Mouse (Mus musculus) liver (tissue): ENCODE results near the gene Tmprss9.

Experiments
- DNase-seq: peaks from one replicate; pipeline ENCODE4 v3.0.0-alpha.2; 2020; ENCODE audit warnings: mixed read lengths

Tmprss9 gene

DNA sequence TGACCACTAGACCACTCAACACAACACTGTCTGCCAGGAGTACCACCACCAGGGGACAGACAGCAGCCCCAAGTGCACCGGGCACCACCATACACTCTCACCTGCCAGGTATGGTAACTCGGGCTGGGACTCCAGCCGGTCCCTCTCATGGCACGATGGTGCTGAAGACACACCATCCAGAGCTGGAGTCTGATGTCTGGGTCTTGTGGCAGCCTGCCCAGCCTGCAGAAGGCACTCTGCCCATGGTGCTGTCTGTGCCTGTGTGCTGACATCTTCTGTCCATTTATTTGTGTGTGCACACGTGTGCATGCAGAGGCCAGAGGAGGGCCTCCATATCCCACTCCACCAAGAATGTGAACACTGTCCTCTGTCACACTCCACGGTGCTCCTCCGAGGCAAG, 23.5 kb downstream of the Tmprss9 start:
- no peak for DNase-seq

DNA sequence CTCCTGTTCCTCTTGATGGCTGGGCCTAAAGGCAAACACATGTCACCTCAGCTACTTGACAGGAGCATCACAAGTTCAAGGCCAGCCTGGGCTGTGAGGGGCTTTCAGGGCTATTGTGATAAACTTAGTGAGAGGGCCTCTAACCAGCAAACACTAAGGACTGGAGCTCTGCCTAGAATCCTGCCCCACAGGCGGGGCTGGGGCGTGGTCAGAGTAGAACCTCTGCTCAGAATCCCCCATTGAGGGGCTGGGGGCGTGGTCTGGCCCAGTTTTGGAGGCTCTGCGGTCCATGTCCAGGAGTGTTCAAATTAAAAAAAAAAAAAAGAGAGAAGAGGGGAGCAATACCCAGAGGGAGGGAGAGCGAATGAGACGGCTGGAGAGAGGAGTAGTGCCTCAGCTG, 24.0 kb downstream of the Tmprss9 start:
- no peak for DNase-seq

GRCm38 (mm10) chr10:80896581-80897485, 25.2 kb downstream of the Tmprss9 start:
- DNase-seq: no peak

GRCm38 (mm10) chr10:80897861-80898510, 26.3 kb downstream of the Tmprss9 start:
- peak; percentile 37 for DNase-seq

- no peak for DNase-seq
Observed at GRCm38 (mm10) chr10:80899074-80899473, 27.4 kb downstream of the Tmprss9 start.

DNA sequence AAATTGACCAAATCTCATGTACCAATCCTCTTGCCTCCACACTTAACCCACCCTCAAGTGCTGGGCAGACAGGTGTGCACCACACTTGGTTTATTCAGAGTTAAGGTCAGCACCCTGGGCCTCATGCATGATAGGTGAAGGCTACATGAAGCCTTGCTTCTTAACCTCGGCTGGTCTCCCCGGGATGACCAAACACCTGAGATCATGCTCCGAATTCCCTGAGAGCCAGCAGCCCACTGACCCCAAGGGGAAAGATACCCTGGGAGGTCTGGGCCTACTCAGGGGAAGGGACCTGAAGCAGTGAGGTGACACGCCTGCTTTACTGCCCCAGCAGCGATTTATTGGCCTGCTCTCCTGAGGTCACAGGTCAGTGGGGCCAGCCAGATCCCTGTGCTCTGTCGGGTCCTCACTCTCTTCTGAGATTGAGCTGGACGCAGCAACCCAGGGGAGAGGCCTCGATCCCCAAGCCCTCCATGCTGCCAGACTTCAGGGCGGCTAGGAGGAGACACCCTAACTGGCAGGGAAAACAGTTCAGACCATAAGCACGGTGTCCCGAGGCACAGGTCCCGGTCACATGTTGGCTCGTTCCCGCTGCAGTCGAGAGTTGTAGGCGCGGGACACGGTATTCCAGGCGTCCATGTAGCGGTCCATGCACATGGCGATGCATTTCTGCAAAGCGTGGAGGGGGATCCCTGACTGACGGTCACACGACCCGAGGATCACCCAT, 28.1 kb downstream of the Tmprss9 start:
- no peak for DNase-seq

DNA sequence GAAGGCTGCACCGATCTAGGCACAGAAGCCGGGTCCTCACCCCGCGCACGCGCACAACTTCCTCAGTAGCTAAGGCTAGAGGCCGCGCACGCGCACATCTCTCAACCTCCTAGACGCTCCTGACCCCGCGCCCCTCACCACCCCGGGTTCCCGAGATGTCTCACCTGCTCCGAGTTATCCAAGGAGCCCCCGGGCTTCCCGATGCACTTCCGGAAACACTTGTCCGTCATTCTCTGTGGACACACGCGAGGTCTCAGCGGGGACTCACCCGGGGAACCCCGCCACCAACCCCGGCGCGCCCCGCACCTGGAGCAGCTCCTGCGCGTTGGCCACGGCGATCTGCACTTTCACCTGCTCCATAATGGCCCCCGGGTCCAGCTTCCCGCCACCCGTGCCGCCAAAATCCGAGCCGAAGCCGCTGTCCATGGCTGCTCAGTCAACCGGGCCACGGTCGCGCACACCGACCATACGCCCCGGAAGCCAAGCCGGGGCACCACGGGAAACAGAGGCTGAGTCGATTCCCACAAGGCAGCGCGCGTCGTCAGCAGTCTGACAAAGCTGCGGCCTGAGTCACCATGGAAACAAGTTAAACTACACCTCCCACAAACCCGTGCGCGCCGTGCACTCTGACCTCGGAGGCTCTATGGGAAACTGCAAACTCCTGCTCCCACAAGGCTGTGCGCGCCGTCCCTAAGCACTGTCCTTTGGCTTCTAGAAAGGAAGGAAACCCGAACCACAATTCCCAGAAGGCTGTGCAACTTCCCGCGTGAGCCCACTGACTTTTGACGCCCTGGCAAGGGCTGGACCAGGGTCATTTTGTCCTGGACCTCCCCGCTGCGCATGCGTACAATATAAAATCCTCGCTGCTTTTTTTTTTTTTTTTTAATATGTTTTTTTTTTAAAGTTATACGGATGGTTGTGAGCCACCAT, 28.9 kb downstream of the Tmprss9 start, which contains the start of gene Timm13:
TSS of gene Timm13 (minus strand) at position 652 of the 930 bp plus-strand sequence.
- DNase-seq: peak; percentile 98

GRCm38 (mm10) chr10:80901409-80902272, 30.0 kb downstream of the Tmprss9 start:
- DNase-seq: no peak

- DNase-seq: no peak
Observed at GRCm38 (mm10) chr10:80902273-80902940, 30.8 kb downstream of the Tmprss9 start.

DNA sequence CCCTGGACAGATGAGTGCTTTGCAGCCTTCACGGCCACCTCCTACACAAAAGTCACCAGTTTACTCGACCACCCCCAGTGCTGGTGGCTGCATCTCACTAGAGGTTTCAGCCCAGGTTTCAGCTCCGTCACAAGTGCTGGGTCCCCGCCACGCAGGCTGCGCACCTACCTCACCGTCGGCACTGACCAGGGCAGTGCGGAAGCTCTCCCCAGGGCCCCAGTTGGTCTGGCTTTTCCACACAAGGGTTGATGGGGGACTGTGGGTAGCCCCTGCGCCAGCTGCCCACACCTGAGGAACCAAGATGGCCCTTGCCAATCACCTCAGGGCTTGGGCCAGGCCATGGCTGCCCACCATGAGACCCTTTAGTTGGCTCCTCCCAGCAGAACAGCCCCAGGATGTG, 31.6 kb downstream of the Tmprss9 start:
- DNase-seq: no peak

DNA sequence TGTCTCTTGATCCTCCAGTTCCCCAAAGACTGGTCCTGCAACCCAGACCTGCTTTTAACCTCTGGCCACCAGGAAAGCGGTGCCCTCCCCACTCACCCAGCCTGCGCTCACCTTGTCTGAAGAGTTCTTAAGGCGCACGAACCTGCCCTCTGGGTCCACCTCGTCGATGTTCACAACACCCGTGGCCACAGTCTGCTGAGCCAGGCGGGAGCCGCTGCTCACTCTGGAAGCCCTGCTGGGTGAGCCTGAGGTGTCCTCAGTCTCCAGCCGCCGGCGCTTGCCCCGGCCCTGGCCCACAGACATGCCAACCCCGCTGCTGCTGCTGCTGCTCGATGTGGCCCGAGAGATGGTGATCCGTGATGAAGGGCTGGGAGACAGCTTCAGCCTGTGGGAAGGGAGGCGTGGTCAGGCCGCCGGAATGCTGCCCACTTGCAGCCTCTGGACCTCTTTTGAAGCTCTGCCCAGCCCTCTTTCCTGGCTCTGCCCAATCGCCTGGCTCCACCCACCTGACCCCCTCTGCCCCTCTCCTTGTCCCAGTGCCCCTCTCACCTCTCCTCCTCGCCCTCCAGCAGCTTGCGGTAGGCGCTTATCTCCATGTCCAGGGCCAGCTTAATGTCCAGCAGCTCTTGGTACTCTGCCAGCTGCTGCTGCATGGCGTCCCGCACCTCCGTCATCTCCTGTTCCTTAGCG, 32.5 kb downstream of the Tmprss9 start:
- DNase-seq: no peak

DNA sequence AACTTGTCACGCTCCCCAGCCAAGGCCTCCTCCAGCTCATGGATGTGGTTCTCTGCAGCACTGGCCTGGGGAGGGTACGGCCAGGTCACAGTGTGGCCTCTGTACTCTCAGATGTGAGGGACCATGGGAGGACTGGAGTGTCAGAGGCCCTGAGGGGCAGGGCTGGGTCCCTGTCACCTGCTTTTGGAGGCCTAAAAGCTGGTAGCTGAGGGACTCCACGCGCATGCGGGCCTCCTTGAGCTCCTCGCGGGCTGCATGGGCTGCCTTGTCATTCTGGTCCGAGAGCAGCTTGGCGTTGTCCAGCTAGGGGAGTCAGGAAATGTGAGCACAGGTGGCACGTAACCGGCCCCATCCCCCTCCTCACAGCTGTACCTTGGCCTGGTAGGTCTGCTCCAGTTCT, 33.1 kb downstream of the Tmprss9 start:
- DNase-seq: no peak

GRCm38 (mm10) chr10:80909375-80910162, 37.9 kb downstream of the Tmprss9 start:
- DNase-seq: no peak

DNA sequence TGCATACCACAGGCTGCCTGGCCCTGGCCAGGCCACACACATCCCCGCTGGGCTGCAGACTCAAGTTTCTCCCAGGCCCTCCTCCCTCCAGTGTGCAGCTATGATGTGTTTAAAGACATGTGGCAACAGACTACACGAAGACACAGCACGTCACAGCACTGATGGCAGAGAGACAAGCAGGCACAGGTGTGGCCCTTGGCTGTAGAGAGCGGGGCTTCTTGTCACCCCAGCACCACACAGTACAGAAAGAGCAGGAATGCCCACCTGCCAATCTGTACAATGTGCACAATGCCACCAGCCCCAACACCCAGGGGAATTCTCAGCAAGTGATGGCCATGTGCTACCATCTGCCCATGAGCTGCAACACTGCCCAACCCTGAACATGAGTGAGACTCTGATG, 39.7 kb downstream of the Tmprss9 start:
- no peak for DNase-seq

DNA sequence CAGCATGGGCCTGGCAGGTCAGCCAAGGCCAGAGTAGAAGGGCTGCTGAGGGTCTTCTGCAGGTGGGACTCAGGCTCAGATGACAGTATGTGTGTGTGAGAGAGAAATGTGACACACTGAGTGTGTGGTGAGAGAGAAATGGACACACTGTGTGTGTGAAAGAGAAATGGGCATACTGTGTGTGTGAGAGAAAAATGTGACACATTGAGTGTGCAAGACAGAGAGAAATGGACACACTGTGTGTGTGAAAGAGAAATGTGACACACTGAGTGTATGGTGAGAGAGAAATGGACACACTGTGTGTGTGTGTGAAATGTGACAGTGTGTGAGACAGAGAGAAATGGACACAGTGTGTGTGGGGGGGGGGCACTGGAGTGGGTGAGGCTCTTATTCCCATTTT, 40.2 kb downstream of the Tmprss9 start:
- no peak for DNase-seq

DNA sequence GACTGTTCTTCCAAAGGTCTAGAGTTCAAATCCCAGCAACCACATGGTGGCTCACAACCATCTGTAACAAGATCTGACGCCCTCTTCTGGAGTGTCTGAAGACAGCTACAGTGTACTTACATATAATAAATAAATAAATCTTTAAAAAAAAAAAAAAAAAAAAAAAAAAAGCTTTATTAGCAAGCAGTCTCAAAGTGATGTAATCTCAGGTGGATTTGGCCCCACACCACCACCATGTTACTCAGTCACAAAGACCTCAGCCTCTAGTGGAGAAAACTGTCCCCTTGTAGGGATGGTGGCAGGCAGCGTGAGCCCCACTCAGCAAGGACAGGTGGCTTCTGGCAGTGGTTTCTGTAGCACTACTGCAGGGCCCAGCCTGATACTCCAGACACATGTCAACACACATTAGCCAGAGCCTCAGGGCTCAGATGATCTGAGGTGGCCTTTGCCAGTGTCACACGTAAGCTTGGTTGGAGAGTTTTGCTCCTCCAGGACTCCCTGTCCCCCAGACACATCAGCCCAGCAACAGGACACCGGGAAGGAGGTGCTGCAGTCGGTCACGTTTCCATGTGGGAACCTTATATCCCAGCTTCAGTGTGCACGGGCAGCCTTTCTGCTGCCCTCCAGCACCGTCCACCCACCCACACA, 41.8 kb downstream of the Tmprss9 start:
- DNase-seq: no peak

GRCm38 (mm10) chr10:80914253-80914656, 42.6 kb downstream of the Tmprss9 start:
- no peak for DNase-seq

GRCm38 (mm10) chr10:80915260-80915659, 43.6 kb downstream of the Tmprss9 start:
- no peak for DNase-seq

DNA sequence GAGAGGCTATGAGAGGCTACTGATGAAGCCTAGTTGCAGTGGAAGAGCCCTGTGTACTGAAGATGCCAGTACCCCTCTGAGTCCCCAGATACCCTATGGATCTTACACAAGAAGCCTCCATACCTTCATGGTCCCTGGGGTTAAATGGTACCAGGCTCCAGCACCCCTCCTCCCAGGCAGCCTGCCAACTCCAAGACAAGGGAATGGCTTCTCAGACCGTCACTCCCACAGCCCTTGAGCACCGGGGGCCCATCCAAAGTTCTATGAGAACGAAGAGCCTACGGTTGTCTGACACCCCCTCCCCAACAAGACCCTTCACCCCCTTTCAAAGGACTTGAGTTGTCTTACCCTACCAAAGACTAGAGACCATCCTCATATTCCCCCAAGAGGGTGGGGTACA, 44.1 kb downstream of the Tmprss9 start:
- no peak for DNase-seq
